Mouse (Mus musculus) cerebellum, adult 11 months (tissue): ENCODE measurements at regions not wholly inside any gene's neighbourhood (a gene's known extent, or its start where the extent isn't known, plus 50 kb on each side); places are given as distances from the start of the nearest gene placed in this dataset.

Experiments used
- DNase-seq: peaks from one replicate; pipeline ENCODE4 v3.0.0; 2022

GRCm38 (mm10) chr9:24833766-24834165, 59.7 kb upstream of the Tbx20 start:
- no peak for DNase-seq

- DNase-seq: no peak
These were observed 74.1 kb upstream of the Tbx20 start for GRCm38 (mm10) chr9:24848210-24848609.

- DNase-seq: no peak
These were observed 85.4 kb upstream of the Tbx20 start for GRCm38 (mm10) chr9:24859459-24859858.

GRCm38 (mm10) chr9:24866390-24867173, 92.5 kb upstream of the Tbx20 start:
- no peak for DNase-seq

- DNase-seq: no peak
These were observed 94.6 kb upstream of the Tbx20 start for GRCm38 (mm10) chr9:24868746-24869145.

- no peak for DNase-seq
These were observed 100.5 kb upstream of the Tbx20 start for GRCm38 (mm10) chr9:24874434-24875143.

GRCm38 (mm10) chr9:24878384-24879174, 104.5 kb upstream of the Tbx20 start:
- no peak for DNase-seq

GRCm38 (mm10) chr9:24879662-24880061, 105.6 kb upstream of the Tbx20 start:
- DNase-seq: no peak

GRCm38 (mm10) chr9:24884011-24884410, 109.9 kb upstream of the Tbx20 start:
- no peak for DNase-seq

- no peak for DNase-seq
These were observed 114.2 kb upstream of the Tbx20 start for GRCm38 (mm10) chr9:24888282-24888681.

GRCm38 (mm10) chr9:24896498-24897261, 122.6 kb upstream of the Tbx20 start:
- DNase-seq: no peak

GRCm38 (mm10) chr9:24899206-24899928, 125.3 kb upstream of the Tbx20 start:
- DNase-seq: no peak

- no peak for DNase-seq
These were observed 129.6 kb upstream of the Tbx20 start for GRCm38 (mm10) chr9:24903706-24904105.

GRCm38 (mm10) chr9:24909086-24909979, 135.2 kb upstream of the Tbx20 start:
- DNase-seq: no peak

- no peak for DNase-seq
These were observed 136.6 kb upstream of the Tbx20 start for GRCm38 (mm10) chr9:24910738-24911137.

GRCm38 (mm10) chr9:24920031-24920445, 145.9 kb upstream of the Tbx20 start:
- no peak for DNase-seq

- no peak for DNase-seq
These were observed 148.2 kb upstream of the Tbx20 start for GRCm38 (mm10) chr9:24922051-24922860.

GRCm38 (mm10) chr9:24923514-24923913, 149.4 kb upstream of the Tbx20 start:
- DNase-seq: no peak

GRCm38 (mm10) chr9:24937731-24938130, 151.5 kb upstream of the Gm10181 start:
- DNase-seq: no peak

- no peak for DNase-seq
These were observed 146.3 kb upstream of the Gm10181 start for GRCm38 (mm10) chr9:24942943-24943342.
